Mouse (Mus musculus): ENCODE data around the gene Anxa3. TPM values are rescaled to one million over a fixed set of nuclear protein-coding genes. Genes with fewer than 3 reads are reported as not detected.
A peak's percentile ranks its signal among the peaks of the same experiment; 100 is the strongest.

The Anxa3 gene
- 6.3 and 6.7 TPM in 2 replicates for polyA plus RNA-seq (2012; rRNA removed)

DNA sequence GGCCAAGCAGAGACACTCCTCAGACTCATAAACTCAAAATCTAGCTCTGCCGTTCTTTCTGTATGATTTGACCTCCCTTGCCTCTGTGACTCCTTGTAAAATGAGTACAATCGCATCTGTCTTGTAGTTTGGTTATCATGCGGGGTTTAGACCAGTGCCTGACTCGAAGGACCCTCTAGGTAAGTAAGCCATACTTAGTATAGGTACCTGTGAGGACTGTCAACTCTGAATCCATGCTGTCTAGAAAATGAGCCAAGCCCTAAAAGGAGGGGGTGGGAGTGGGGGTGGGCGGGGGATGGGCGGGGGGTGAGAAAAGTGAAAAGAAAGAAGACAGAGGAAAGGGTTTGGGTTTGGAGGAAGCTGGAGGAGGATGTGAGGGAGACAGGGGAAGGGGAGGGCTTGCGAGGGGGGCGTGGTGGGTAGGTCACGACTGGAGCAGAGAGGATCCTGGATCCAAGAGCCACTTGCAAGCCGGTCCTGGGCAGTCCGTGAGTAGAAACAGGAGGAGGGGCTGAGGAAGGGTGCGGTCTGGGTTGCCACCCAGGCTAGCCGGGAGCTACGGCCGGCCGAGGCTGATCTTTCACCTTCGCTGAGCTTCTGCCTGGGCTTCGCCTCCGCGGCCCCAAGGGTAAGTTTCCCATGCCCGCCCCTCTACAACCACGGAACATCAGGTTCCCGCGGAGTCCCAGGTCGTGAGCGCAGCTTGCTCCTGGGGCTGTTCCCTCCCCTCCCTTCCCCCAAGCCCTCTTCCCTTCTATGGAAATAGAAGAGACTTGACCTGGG lies at the start of gene Anxa3:
TSS of gene Anxa3 (plus strand) at position 404 of the 783 bp plus-strand sequence.
- H3K27ac ChIP-seq (ENCODE audit: control insufficient read depth, insufficient read depth, low read length): no peak within 1 kb of the TSS
- H3K36me3 ChIP-seq (ENCODE audit: control insufficient read depth, insufficient read depth, low read length): no peaks in the 10 kb centered on the region
- 0 out of 2 replicates have a peak within 1 kb of the TSS, but pooled peaks have one; percentile 3 for H3K4me3 ChIP-seq (ENCODE audit: control insufficient read depth, insufficient read depth, low read length)
- TF ChIP-seq CTCF (IDR thresholded peaks at IDR 0.05; ENCODE audit: borderline replicate concordance, control insufficient read depth, extremely low read depth, insufficient read depth, low read length, poor library complexity) (no peak), POLR2A (IDR thresholded peaks at IDR 0.05; ENCODE audit: control insufficient read depth, extremely low read depth, insufficient read depth, low read length, poor library complexity) (no peak)
- peaks cover 4% of the 10 kb centered on the region for H3K27me3 ChIP-seq (ENCODE audit: control insufficient read depth, insufficient read depth, low read length)
- no peak for DNase-seq
- WGBS: 12% methylated on average over 26 of the region's 26 CpGs
- no peaks in the 10 kb centered on the region; the same call in 1 of the 2 replicates for H3K4me1 ChIP-seq (replicated peaks; ENCODE audit: control insufficient read depth, insufficient read depth, low read length)

DNA sequence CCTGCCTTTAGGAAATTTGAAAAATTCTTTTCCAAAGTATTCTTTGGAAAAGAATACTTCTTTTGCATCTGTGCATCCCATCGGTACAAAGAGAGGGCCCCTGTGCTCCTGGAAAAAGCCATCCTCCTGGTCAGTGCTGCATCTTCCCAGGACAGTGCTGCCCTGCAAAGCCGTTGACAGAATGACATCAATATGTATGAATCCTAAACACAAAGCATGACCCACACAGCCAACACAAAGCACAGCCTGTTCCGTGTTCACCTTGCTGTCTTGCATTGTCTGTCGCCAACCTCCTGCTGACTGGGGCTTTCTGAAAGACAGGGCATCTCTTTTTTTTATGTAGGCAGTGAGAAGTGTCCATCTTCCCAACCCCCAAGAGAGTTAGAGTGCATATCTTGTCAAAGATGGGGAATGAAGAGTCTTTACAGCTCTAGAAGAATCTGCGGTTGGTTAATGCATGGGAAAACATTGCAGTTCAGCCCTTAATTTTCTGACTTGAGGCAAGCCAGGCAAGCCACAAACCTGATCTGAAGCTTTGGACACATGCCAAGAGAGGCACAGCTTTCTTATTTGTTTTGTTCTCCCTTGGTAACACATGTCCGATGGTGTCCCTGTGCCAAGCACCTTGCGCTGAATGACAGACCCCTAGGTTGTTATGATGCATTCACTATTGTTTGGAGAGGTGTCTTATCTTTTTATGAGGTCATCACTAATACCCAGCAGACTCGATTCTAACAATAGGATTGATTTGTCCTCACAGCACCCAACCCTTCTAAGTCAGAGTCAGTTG lies 45.7 kb upstream of the Anxa3 start:
- no peak for DNase-seq
- Histone ChIP-seq H3K4me3 (ENCODE audit: control insufficient read depth, insufficient read depth, low read length) (no peak overlapping the region), H3K27ac (ENCODE audit: control insufficient read depth, insufficient read depth, low read length) (no peak overlapping the region), H3K36me3 (ENCODE audit: control insufficient read depth, insufficient read depth, low read length) (no peaks in the 10 kb centered on the region), H3K4me1 (replicated peaks; ENCODE audit: control insufficient read depth, insufficient read depth, low read length) (no peaks in the 10 kb centered on the region), H3K27me3 (ENCODE audit: control insufficient read depth, insufficient read depth, low read length) (no peaks in the 10 kb centered on the region)
- no peak for TF ChIP-seq POLR2A (IDR thresholded peaks at IDR 0.05; ENCODE audit: control insufficient read depth, extremely low read depth, insufficient read depth, low read length, poor library complexity)
- no peak for TF ChIP-seq CTCF (IDR thresholded peaks at IDR 0.05; ENCODE audit: borderline replicate concordance, control insufficient read depth, extremely low read depth, insufficient read depth, low read length, poor library complexity)
- 82% methylated on average over 8 of the region's 8 CpGs for WGBS

DNA sequence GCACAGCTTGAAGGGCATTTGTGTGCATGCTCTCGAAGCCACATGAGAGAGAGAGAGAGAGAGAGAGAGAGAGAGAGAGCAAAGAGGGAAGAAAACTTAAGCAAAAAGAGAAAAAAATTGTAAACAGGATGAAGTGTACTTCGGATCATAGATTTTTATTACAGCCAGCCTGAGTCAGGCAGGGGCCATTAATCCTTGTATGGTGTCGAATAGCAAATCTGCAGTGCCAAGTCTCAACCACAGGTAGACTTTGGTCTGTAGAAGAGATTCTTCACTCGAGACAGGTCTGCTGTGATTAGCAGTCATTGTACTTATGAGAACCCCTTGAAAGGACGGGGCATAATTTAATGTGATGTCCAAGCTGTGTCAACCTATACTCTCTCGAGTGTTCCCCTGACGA lies 35.5 kb upstream of the Anxa3 start:
- Histone ChIP-seq H3K27me3 (ENCODE audit: control insufficient read depth, insufficient read depth, low read length) (no peaks in the 10 kb centered on the region), H3K27ac (ENCODE audit: control insufficient read depth, insufficient read depth, low read length) (no peak overlapping the region), H3K36me3 (ENCODE audit: control insufficient read depth, insufficient read depth, low read length) (no peaks in the 10 kb centered on the region), H3K4me3 (ENCODE audit: control insufficient read depth, insufficient read depth, low read length) (no peak overlapping the region), H3K4me1 (replicated peaks; ENCODE audit: control insufficient read depth, insufficient read depth, low read length) (no peaks in the 10 kb centered on the region)
- no peak for DNase-seq
- WGBS: 85% methylated on average over 7 of the region's 7 CpGs
- no peak for TF ChIP-seq CTCF (IDR thresholded peaks at IDR 0.05; ENCODE audit: borderline replicate concordance, control insufficient read depth, extremely low read depth, insufficient read depth, low read length, poor library complexity)
- no peak for TF ChIP-seq POLR2A (IDR thresholded peaks at IDR 0.05; ENCODE audit: control insufficient read depth, extremely low read depth, insufficient read depth, low read length, poor library complexity)

DNA sequence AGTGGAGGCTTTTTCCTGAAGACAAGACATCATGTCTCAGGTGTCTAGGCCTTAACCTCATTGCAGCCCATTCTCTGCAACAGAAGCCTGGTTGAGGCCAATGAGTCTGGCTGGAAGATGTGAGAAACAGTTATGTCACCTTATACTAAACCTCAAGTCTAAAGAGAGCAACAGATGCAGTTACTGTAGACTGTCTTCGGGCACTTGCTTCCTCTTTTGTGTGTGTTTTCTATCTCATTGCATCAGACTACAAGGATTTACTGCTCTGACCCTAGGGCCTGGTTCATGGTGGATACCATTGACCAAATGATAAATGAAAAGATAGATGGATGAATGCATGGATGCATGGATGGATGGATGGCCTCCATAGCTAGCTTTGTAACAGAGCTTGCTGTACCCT lies 31.1 kb upstream of the Anxa3 start:
- WGBS: 11% methylated on average over 1 of the region's 1 CpGs

DNA sequence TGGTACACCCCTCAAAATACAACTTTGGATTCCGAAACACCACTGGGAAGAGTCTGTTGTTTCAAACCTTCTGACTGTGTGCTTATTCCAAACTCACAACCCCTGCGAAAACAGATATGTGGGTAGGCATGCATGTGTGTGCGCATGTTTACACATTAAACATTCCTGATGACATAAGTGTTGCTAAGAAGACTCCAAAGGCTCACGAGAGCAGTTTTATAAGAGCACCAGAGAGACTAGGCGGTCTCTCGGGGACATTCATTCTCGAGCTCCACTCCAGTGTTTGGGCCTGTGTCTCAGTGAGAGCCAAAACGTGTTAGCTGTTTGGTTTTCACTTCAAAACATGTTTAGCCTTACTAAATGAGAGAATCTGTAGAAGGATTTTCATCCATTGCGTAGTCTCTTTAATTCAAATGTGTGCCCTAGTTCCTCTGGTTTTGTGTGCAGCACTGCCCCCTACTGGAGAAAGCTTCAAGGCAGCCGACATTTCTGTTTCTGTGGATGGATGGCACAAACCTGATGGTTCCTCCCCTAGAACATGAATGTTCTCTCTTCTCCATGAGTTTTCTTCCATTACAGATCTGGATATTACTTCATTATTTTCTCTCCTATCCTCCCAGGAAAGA lies 24.2 kb upstream of the Anxa3 start:
- TF ChIP-seq POLR2A (IDR thresholded peaks at IDR 0.05; ENCODE audit: control insufficient read depth, extremely low read depth, insufficient read depth, low read length, poor library complexity) (no peak), CTCF (IDR thresholded peaks at IDR 0.05; ENCODE audit: borderline replicate concordance, control insufficient read depth, extremely low read depth, insufficient read depth, low read length, poor library complexity) (no peak)
- Histone ChIP-seq H3K4me1 (replicated peaks; ENCODE audit: control insufficient read depth, insufficient read depth, low read length) (no peaks in the 10 kb centered on the region), H3K36me3 (ENCODE audit: control insufficient read depth, insufficient read depth, low read length) (no peaks in the 10 kb centered on the region), H3K27ac (ENCODE audit: control insufficient read depth, insufficient read depth, low read length) (no peak overlapping the region), H3K27me3 (ENCODE audit: control insufficient read depth, insufficient read depth, low read length) (no peaks in the 10 kb centered on the region), H3K4me3 (ENCODE audit: control insufficient read depth, insufficient read depth, low read length) (no peak overlapping the region)
- WGBS: 72% methylated on average over 10 of the region's 10 CpGs
- DNase-seq: peak; percentile 23

More for the DNA sequence above, 31.1 kb upstream of the Anxa3 start:
- DNase-seq: no peak
- H3K27ac ChIP-seq (ENCODE audit: control insufficient read depth, insufficient read depth, low read length): no peak overlapping the region
- no peaks in the 10 kb centered on the region for H3K36me3 ChIP-seq (ENCODE audit: control insufficient read depth, insufficient read depth, low read length)
- H3K27me3 ChIP-seq (ENCODE audit: control insufficient read depth, insufficient read depth, low read length): no peaks in the 10 kb centered on the region
- no peaks in the 10 kb centered on the region for H3K4me1 ChIP-seq (replicated peaks; ENCODE audit: control insufficient read depth, insufficient read depth, low read length)
- TF ChIP-seq POLR2A (IDR thresholded peaks at IDR 0.05; ENCODE audit: control insufficient read depth, extremely low read depth, insufficient read depth, low read length, poor library complexity) (no peak), CTCF (IDR thresholded peaks at IDR 0.05; ENCODE audit: borderline replicate concordance, control insufficient read depth, extremely low read depth, insufficient read depth, low read length, poor library complexity) (no peak)
- no peak overlapping the region for H3K4me3 ChIP-seq (ENCODE audit: control insufficient read depth, insufficient read depth, low read length)
